Mouse (Mus musculus): ENCODE results near the gene Neurod1.

GRCm38 (mm10) chr2:79430061-79430460 lies 26.5 kb downstream of the Neurod1 start:
- TF ChIP-seq CTCF (IDR thresholded peaks at IDR 0.05; ENCODE audit: low read depth): no peak
- no peak for TF ChIP-seq EP300 (IDR thresholded peaks at IDR 0.05; ENCODE audit: low read depth)
